Mouse (Mus musculus) small intestine, adult 2 months (tissue): Measurements from ENCODE around the gene Med12l. TPM values are rescaled to one million over a fixed set of nuclear protein-coding genes. Genes with fewer than 3 reads are reported as not detected.

ENCODE experiments used
- H3K27ac ChIP-seq: fragments of 200-500 bp; 2 replicates; pipeline ENCODE4 v1.5.1; 2012; ENCODE audit warnings: low read depth, low read length, control low read depth, inconsistent platforms; ENCODE audit not compliant: insufficient read depth
- H3K27me3 ChIP-seq: fragments of 200-500 bp; 2 replicates; pipeline ENCODE4 v1.6.1; 2012; ENCODE audit warnings: mild to moderate bottlenecking, moderate library complexity, low read length, inconsistent platforms; ENCODE audit not compliant: control insufficient read depth, insufficient read depth
- H3K36me3 ChIP-seq: fragments of 200-500 bp; 2 replicates; pipeline ENCODE4 v1.6.1; 2012; ENCODE audit warnings: mild to moderate bottlenecking, low read length, control low read depth, inconsistent platforms; ENCODE audit not compliant: control insufficient read depth, insufficient read depth
- H3K4me1 ChIP-seq: fragments of 200-500 bp; 2 replicates; pipeline ENCODE4 v1.6.1; 2012; ENCODE audit warnings: low read length, inconsistent platforms, mixed read lengths; ENCODE audit not compliant: control insufficient read depth, insufficient read depth, insufficient read length
- H3K4me3 ChIP-seq: fragments of 200-500 bp; 2 replicates; pipeline ENCODE4 v1.5.1; 2012; ENCODE audit warnings: low read depth, mild to moderate bottlenecking, control low read depth, inconsistent platforms, low read length, moderate library complexity
- CTCF ChIP-seq: fragments of 200-500 bp; IDR thresholded peaks from 2 replicates; pipeline ENCODE4 v1.5.1; 2012; ENCODE audit warnings: low read depth, mild to moderate bottlenecking, control low read depth, inconsistent platforms, low read length, moderate library complexity, mixed read lengths; ENCODE audit not compliant: insufficient replicate concordance, insufficient read length; ENCODE audit errors: extremely low read depth
- POLR2A ChIP-seq: fragments of 200-500 bp; IDR thresholded peaks from 2 replicates; pipeline ENCODE4 v1.6.1; 2012; ENCODE audit warnings: low read depth, mild to moderate bottlenecking, control low read depth, inconsistent platforms, low read length, moderate library complexity
- WGBS: fragments of 180-500 bp; shearing (Covaris S2); methylation state at CpG from one replicate; pipeline ENCODE4 v1.1.7; 2018; 5-methylcytosine and 5-hydroxymethylcytosine counted together
- polyA plus RNA-seq: library from polyadenylated mRNA; depleted of rRNA; stranded (reverse); fragments of >200 nt; gene quantifications from 2 replicates; pipeline ENCODE4 v1.2.3, GENCODE M21; 2012

Gene Med12l
- polyA plus RNA-seq, 1 experiment = 0.43 TPM

- H3K4me3 ChIP-seq = peak overlapping the region; percentile 62
- TF ChIP-seq CTCF = no peak
- H3K36me3 ChIP-seq = no peaks in the 10 kb centered on the region
- peaks cover 6% of the 10 kb centered on the region; the same call in 1 of the 2 replicates for H3K4me1 ChIP-seq
- H3K27ac ChIP-seq = no peak overlapping the region
- WGBS = under 1% methylated on average over 82 of the region's 83 CpGs
- H3K27me3 ChIP-seq = peaks cover 29% of the 10 kb centered on the region
Observed at GRCm38 (mm10) chr3:59005996-59006730, 538 bp downstream of the Med12l start.

GRCm38 (mm10) chr3:59006731-59007441 is 1.3 kb downstream of the Med12l start:
- TF ChIP-seq CTCF (no peak), POLR2A (no peak)
- H3K27ac ChIP-seq = no peak overlapping the region
- H3K36me3 ChIP-seq = no peaks in the 10 kb centered on the region
- H3K27me3 ChIP-seq = peaks cover 29% of the 10 kb centered on the region
- H3K4me3 ChIP-seq = peak overlapping the region; percentile 62
- peaks cover 6% of the 10 kb centered on the region; the same call in 1 of the 2 replicates for H3K4me1 ChIP-seq
- WGBS = under 1% methylated on average over 76 of the region's 77 CpGs

GRCm38 (mm10) chr3:59010276-59010675 is 4.7 kb downstream of the Med12l start:
- Histone ChIP-seq H3K27ac (no peak overlapping the region), H3K4me3 (no peak overlapping the region), H3K4me1 (peaks cover 6% of the 10 kb centered on the region; the same call in 1 of the 2 replicates), H3K27me3 (peaks cover 26% of the 10 kb centered on the region), H3K36me3 (no peaks in the 10 kb centered on the region)
- TF ChIP-seq CTCF (no peak), POLR2A (no peak)
- 87% methylated on average over 3 of the region's 3 CpGs for WGBS

GRCm38 (mm10) chr3:59015698-59016412 is 10.2 kb downstream of the Med12l start:
- no peaks in the 10 kb centered on the region for H3K4me1 ChIP-seq
- no peak overlapping the region for H3K27ac ChIP-seq
- TF ChIP-seq POLR2A (no peak), CTCF (no peak)
- H3K27me3 ChIP-seq = no peaks in the 10 kb centered on the region
- 66% methylated on average over 4 of the region's 4 CpGs for WGBS
- no peak overlapping the region for H3K4me3 ChIP-seq
- no peaks in the 10 kb centered on the region for H3K36me3 ChIP-seq

- H3K4me3 ChIP-seq = no peak overlapping the region
- H3K27me3 ChIP-seq = no peaks in the 10 kb centered on the region
- TF ChIP-seq CTCF (no peak), POLR2A (no peak)
- H3K4me1 ChIP-seq = no peaks in the 10 kb centered on the region
- WGBS = 84% methylated on average over 9 of the region's 9 CpGs
- H3K27ac ChIP-seq = no peak overlapping the region
- no peaks in the 10 kb centered on the region for H3K36me3 ChIP-seq
Observed at GRCm38 (mm10) chr3:59016501-59016900, 10.9 kb downstream of the Med12l start.

- Histone ChIP-seq H3K4me3 (no peak overlapping the region), H3K4me1 (no peaks in the 10 kb centered on the region), H3K27me3 (no peaks in the 10 kb centered on the region), H3K27ac (no peak overlapping the region), H3K36me3 (no peaks in the 10 kb centered on the region)
- WGBS = 71% methylated on average over 8 of the region's 8 CpGs
- no peak for TF ChIP-seq CTCF
- TF ChIP-seq POLR2A = no peak
Observed at GRCm38 (mm10) chr3:59021236-59021635, 15.6 kb downstream of the Med12l start.

GRCm38 (mm10) chr3:59022251-59022650 is 16.6 kb downstream of the Med12l start:
- Histone ChIP-seq H3K4me3 (no peak overlapping the region), H3K27ac (no peak overlapping the region), H3K4me1 (no peaks in the 10 kb centered on the region), H3K27me3 (no peaks in the 10 kb centered on the region), H3K36me3 (no peaks in the 10 kb centered on the region)
- TF ChIP-seq CTCF (no peak), POLR2A (no peak)
- WGBS = 75% methylated on average over 2 of the region's 2 CpGs
